Mouse (Mus musculus): ENCODE results near the gene Oxt.

- TF ChIP-seq CTCF (IDR thresholded peaks at IDR 0.05; ENCODE audit: low read depth) = no peak
- TF ChIP-seq EP300 (IDR thresholded peaks at IDR 0.05; ENCODE audit: low read depth) = no peak
Measured at GRCm38 (mm10) chr2:130595596-130595995, 19.6 kb downstream of the Oxt start.

All from heart, postnatal 0 days (tissue).